Mouse (Mus musculus): Measurements from ENCODE around the gene Acot8. TPM values are rescaled to one million over a fixed set of nuclear protein-coding genes. Genes with fewer than 3 reads are reported as not detected.

The Acot8 gene
- polyA plus RNA-seq, 1 experiment from 2014 or later: 12.0 TPM

DNA sequence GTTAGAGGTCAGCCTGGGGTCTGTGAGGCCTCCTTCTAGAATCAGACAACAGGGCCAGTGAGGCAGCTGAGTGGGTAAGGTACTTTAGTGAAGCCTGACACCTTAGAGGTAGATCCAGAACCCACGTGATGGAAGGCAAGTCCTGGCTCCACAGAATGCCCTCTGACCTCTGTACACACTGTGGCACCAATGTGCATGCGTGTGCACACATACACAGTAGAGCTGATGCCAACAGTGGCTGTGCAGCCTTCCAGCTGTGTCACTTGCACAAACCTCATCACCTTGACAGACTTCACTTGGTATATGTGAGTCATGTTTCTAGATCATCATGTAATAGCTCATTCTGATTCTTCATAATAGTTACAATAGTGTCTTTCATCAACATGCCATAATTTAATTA is 52.2 kb downstream of the Acot8 start:
- Histone ChIP-seq H3K27me3 (replicated peaks) (no peaks in the 10 kb centered on the region), H3K9me3 (no peaks in the 10 kb centered on the region), H3K4me2 (no peak overlapping the region), H3K27ac (replicated peaks) (no peak overlapping the region), H3K9ac (no peak overlapping the region), H3K36me3 (peaks cover 100% of the 10 kb centered on the region), H3K4me3 (no peak overlapping the region), H3K4me1 (peaks cover 35% of the 10 kb centered on the region)
- no peak for ATAC-seq (ENCODE audit: extremely low read depth, insufficient number of reproducible peaks, low FRiP score, low TSS enrichment)
- WGBS: 95% methylated on average over 2 of the region's 2 CpGs

DNA sequence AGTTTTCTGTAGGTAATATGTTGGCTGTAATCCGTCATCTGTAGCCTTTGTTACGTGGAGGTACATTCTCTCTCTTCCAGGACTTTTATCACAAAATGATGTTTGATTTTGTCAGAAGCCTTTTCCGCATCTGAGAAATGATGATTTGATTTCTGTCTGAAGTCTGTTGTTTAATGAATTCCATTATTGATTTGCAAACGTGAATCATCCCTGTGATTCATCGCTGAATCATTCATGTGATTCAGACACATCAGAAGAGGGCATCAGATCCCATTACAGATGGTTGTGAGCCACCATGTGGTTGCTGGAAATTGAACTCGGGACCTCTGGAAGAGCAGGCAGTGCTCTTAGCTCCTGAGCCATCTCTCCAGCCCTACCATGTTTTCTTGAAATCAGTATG is 55.7 kb downstream of the Acot8 start:
- 86% methylated on average over 6 of the region's 6 CpGs for WGBS
- no peak overlapping the region for H3K4me3 ChIP-seq
- H3K9ac ChIP-seq: no peak overlapping the region
- no peak overlapping the region for H3K4me2 ChIP-seq
- peaks cover 68% of the 10 kb centered on the region for H3K36me3 ChIP-seq
- peaks cover 31% of the 10 kb centered on the region for H3K4me1 ChIP-seq
- H3K27ac ChIP-seq (replicated peaks): no peak overlapping the region
- no peaks in the 10 kb centered on the region for H3K9me3 ChIP-seq
- H3K27me3 ChIP-seq (replicated peaks): no peaks in the 10 kb centered on the region
- no peak for ATAC-seq (ENCODE audit: extremely low read depth, insufficient number of reproducible peaks, low FRiP score, low TSS enrichment)

DNA sequence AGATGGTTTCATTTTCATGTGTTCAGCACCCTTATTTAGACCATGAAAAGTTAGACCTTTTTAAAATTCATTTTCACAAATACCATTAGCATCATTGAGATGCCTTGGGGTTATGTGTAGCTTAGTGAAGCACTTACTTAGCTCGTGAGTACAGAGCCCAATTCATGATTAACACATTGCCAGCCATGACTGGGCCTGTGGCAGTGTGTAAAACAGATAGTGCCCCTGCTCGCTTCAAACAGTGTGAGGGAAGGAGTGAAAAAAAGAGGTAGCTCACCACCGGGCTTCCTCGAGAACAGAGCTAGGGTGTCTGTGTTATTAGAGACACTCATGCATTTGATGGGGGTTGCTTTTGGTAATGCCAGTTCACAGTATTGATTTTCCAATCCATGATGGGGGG is 56.5 kb downstream of the Acot8 start:
- H3K9me3 ChIP-seq: no peaks in the 10 kb centered on the region
- no peak overlapping the region for H3K27ac ChIP-seq (replicated peaks)
- H3K4me3 ChIP-seq: no peak overlapping the region
- no peak overlapping the region for H3K4me2 ChIP-seq
- no peak overlapping the region for H3K9ac ChIP-seq
- peaks cover 28% of the 10 kb centered on the region for H3K4me1 ChIP-seq
- peaks cover 60% of the 10 kb centered on the region for H3K36me3 ChIP-seq
- ATAC-seq (ENCODE audit: extremely low read depth, insufficient number of reproducible peaks, low FRiP score, low TSS enrichment): no peak
- WGBS: 82% methylated on average over 4 of the region's 4 CpGs
- H3K27me3 ChIP-seq (replicated peaks): no peaks in the 10 kb centered on the region

DNA sequence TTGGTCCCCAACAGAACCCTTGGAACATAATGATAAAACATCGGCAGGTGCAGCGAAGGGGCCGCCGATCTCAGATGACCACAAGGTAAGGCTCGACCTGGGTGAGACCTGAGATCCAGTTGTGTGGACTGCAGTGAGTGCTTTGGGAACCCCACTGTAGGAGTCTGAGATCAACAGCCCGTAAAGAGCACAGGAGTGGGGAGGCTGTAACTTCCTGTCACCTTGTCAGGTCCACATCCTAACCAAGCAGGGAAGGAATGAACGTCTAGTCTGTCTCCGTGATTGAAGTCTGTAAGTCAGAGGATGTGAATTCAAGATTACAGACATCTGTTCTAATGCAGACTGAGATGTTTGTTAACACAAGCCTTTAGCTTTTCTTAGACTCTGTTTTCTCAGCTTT is 58.0 kb downstream of the Acot8 start:
- Histone ChIP-seq H3K4me3 (peak overlapping the region; percentile 70), H3K9me3 (no peaks in the 10 kb centered on the region), H3K4me2 (peak overlapping the region; percentile 95), H3K36me3 (peaks cover 45% of the 10 kb centered on the region), H3K9ac (peak overlapping the region; percentile 93), H3K4me1 (peaks cover 28% of the 10 kb centered on the region), H3K27me3 (replicated peaks) (0 out of 2 replicates have a peak, but pooled peaks cover 3% of the 10 kb centered on the region), H3K27ac (replicated peaks) (peak overlapping the region; percentile 71; the same call in 1 of the 2 replicates)
- no peak for ATAC-seq (ENCODE audit: extremely low read depth, insufficient number of reproducible peaks, low FRiP score, low TSS enrichment)
- WGBS: 33% methylated on average over 8 of the region's 8 CpGs

DNA sequence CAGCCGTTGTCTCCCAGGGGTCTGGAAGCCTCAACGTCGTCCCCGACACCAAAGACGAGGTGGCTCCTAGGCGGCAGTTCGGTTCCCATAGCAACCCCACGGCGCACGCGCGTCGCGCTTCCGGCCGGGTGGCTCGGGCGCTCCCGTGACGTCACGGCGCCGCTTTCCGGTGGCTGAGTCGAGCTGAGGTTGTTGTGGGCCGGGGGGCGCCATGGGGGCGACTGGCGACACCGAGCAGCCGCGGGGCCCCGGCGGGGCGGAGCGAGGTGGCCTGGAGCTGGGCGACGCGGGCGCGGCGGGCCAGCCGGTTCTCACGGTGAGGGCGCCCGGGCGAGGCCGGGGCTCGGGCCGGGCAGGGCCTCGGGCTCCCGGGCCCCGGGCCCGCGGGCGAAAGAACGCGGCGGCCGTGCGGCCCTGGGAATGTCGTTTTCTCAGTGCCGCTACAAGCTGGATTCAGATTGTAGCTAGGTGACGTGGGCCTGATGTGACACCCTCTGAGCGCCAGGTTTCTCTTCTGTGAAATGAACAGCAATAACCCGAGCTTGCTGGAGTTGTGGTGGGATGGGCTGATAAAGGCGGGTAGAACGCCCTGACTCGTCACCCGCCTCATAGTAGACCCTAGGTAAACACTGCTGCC is 58.7 kb downstream of the Acot8 start, which contains the start of the genes Wfdc3 and Dnttip1:
Wfdc3 (minus strand) TSS at position 89 of the 637 bp plus-strand sequence.
Dnttip1 (plus strand) TSS at position 141 of the 637 bp plus-strand sequence.
- Histone ChIP-seq H3K27me3 (replicated peaks) (0 out of 2 replicates have a peak, but pooled peaks cover 5% of the 10 kb centered on the region), H3K9me3 (no peaks in the 10 kb centered on the region), H3K4me3 (peak within 1 kb of the TSS; percentile 70), H3K36me3 (peaks cover 38% of the 10 kb centered on the region), H3K4me2 (peak within 1 kb of the TSS; percentile 95), H3K27ac (replicated peaks) (peak within 1 kb of the TSS; percentile 71), H3K4me1 (peaks cover 28% of the 10 kb centered on the region), H3K9ac (peak within 1 kb of the TSS; percentile 93)
- WGBS: under 1% methylated on average over 69 of the region's 70 CpGs
- ATAC-seq (ENCODE audit: extremely low read depth, insufficient number of reproducible peaks, low FRiP score, low TSS enrichment): peak; percentile 86

DNA sequence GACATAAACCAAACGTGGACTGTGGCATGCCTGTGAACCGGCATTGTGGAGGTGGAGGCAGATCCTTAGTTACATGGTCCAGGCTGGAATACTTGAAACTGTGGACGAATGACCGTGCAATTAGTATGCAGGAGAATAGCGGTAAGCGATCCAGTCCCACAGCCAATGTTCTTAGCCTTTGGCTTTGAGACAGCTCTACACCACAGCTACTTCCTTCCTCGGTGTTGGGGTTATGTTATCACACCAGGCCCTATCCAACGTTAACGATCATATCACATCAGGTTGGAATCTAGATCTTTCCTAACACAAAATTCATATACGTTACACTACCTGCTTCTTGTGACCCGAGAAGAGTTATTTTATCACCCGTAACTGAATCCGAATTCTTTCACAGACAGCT is 59.7 kb downstream of the Acot8 start:
- peaks cover 28% of the 10 kb centered on the region for H3K4me1 ChIP-seq
- no peak overlapping the region for H3K27ac ChIP-seq (replicated peaks)
- peaks cover 5% of the 10 kb centered on the region; the same call in 1 of the 2 replicates for H3K27me3 ChIP-seq (replicated peaks)
- H3K9me3 ChIP-seq: no peaks in the 10 kb centered on the region
- ATAC-seq (ENCODE audit: extremely low read depth, insufficient number of reproducible peaks, low FRiP score, low TSS enrichment): no peak
- H3K9ac ChIP-seq: peak overlapping the region; percentile 93
- peaks cover 28% of the 10 kb centered on the region for H3K36me3 ChIP-seq
- peak overlapping the region; percentile 95 for H3K4me2 ChIP-seq
- 63% methylated on average over 13 of the region's 13 CpGs for WGBS
- H3K4me3 ChIP-seq: peak overlapping the region; percentile 70

Other genes with a start within 250 kb of the Acot8 start
- gene Wfdc2, start 242.5 kb downstream of the Acot8 start, polyA plus RNA-seq (2015; fragmentation: Nextera tagmentation; extraction: Ambion mirVana): 11.1 and 12.7 TPM in 2 replicates
- gene Spint3, start 231.4 kb downstream of the Acot8 start, polyA plus RNA-seq (2015; fragmentation: Nextera tagmentation; extraction: Ambion mirVana): not detected in 2 replicates
- 0.44 TPM in 1 of 2 replicates, not detected in the other for gene Wfdc6a, start 219.4 kb downstream of the Acot8 start, polyA plus RNA-seq (2015; fragmentation: Nextera tagmentation; extraction: Ambion mirVana)
- not detected in 2 replicates for gene Eppin, start 211.3 kb downstream of the Acot8 start, polyA plus RNA-seq (2015; fragmentation: Nextera tagmentation; extraction: Ambion mirVana)
- gene Wfdc6b, start 191.4 kb downstream of the Acot8 start, polyA plus RNA-seq (2015; fragmentation: Nextera tagmentation; extraction: Ambion mirVana): not detected in 2 replicates
- not detected in 2 replicates for gene Wfdc8, start 191.3 kb downstream of the Acot8 start, polyA plus RNA-seq (2015; fragmentation: Nextera tagmentation; extraction: Ambion mirVana)
- not detected in 2 replicates for gene Wfdc16, start 166.1 kb downstream of the Acot8 start, polyA plus RNA-seq (2015; fragmentation: Nextera tagmentation; extraction: Ambion mirVana)
- gene Wfdc10, start 148.8 kb downstream of the Acot8 start, polyA plus RNA-seq (2015; fragmentation: Nextera tagmentation; extraction: Ambion mirVana): not detected in 2 replicates
- gene Wfdc9, start 148.3 kb downstream of the Acot8 start, polyA plus RNA-seq (2015; fragmentation: Nextera tagmentation; extraction: Ambion mirVana): not detected in 2 replicates
- not detected in 2 replicates for gene Wfdc11, start 130.8 kb downstream of the Acot8 start, polyA plus RNA-seq (2015; fragmentation: Nextera tagmentation; extraction: Ambion mirVana)
- not detected in 2 replicates for gene Wfdc13, start 119.8 kb downstream of the Acot8 start, polyA plus RNA-seq (2015; fragmentation: Nextera tagmentation; extraction: Ambion mirVana)
- not detected in 2 replicates for gene Spint4, start 106.4 kb downstream of the Acot8 start, polyA plus RNA-seq (2015; fragmentation: Nextera tagmentation; extraction: Ambion mirVana)
- gene Spint5, start 89.6 kb downstream of the Acot8 start, polyA plus RNA-seq (2015; fragmentation: Nextera tagmentation; extraction: Ambion mirVana): not detected in 2 replicates
- gene Wfdc3, start 59.0 kb downstream of the Acot8 start, polyA plus RNA-seq (2015; fragmentation: Nextera tagmentation; extraction: Ambion mirVana): 0.27 and 0.28 TPM in 2 replicates
- gene Dnttip1, start 58.9 kb downstream of the Acot8 start, polyA plus RNA-seq (2015; fragmentation: Nextera tagmentation; extraction: Ambion mirVana): 55.0 and 56.9 TPM in 2 replicates
- 434 and 464 TPM in 2 replicates for gene Ube2c, start 35.0 kb downstream of the Acot8 start, polyA plus RNA-seq (2015; fragmentation: Nextera tagmentation; extraction: Ambion mirVana)
- 1.0 and 3.8 TPM in 2 replicates for gene Tnnc2, start 24.9 kb downstream of the Acot8 start, polyA plus RNA-seq (2015; fragmentation: Nextera tagmentation; extraction: Ambion mirVana)
- 26.7 and 31.8 TPM in 2 replicates for gene Snx21, start 19.1 kb downstream of the Acot8 start, polyA plus RNA-seq (2015; fragmentation: Nextera tagmentation; extraction: Ambion mirVana)
- gene Zswim3, start 216 bp upstream of the Acot8 start, polyA plus RNA-seq (2015; fragmentation: Nextera tagmentation; extraction: Ambion mirVana): 5.0 and 5.4 TPM in 2 replicates
- gene Zswim1, start 17.8 kb upstream of the Acot8 start, polyA plus RNA-seq (2015; fragmentation: Nextera tagmentation; extraction: Ambion mirVana): 8.7 and 9.0 TPM in 2 replicates
- not detected in 2 replicates for gene Spata25, start 23.7 kb upstream of the Acot8 start, polyA plus RNA-seq (2015; fragmentation: Nextera tagmentation; extraction: Ambion mirVana)
- 171 and 180 TPM in 2 replicates for gene Ctsa, start 28.0 kb upstream of the Acot8 start, polyA plus RNA-seq (2015; fragmentation: Nextera tagmentation; extraction: Ambion mirVana)
- 44.5 and 46.7 TPM in 2 replicates for gene Neurl2, start 28.6 kb upstream of the Acot8 start, polyA plus RNA-seq (2015; fragmentation: Nextera tagmentation; extraction: Ambion mirVana)
- gene Pltp, start 52.8 kb upstream of the Acot8 start, polyA plus RNA-seq (2015; fragmentation: Nextera tagmentation; extraction: Ambion mirVana): 11.8 and 14.9 TPM in 2 replicates
- gene Pcif1, start 74.4 kb upstream of the Acot8 start, polyA plus RNA-seq (2015; fragmentation: Nextera tagmentation; extraction: Ambion mirVana): 56.0 and 63.1 TPM in 2 replicates
- 8.8 and 9.2 TPM in 2 replicates for gene Zfp335, start 106.9 kb upstream of the Acot8 start, polyA plus RNA-seq (2015; fragmentation: Nextera tagmentation; extraction: Ambion mirVana)
- gene Mmp9, start 135.9 kb upstream of the Acot8 start, polyA plus RNA-seq (2015; fragmentation: Nextera tagmentation; extraction: Ambion mirVana): 0.33 and 0.36 TPM in 2 replicates
- 0.42 and 0.56 TPM in 2 replicates for gene Slc12a5, start 155.9 kb upstream of the Acot8 start, polyA plus RNA-seq (2015; fragmentation: Nextera tagmentation; extraction: Ambion mirVana)
- gene Ncoa5, start 230.0 kb upstream of the Acot8 start, polyA plus RNA-seq (2015; fragmentation: Nextera tagmentation; extraction: Ambion mirVana): 40.0 and 42.2 TPM in 2 replicates

Data from heart, embryonic 13.5 days (tissue).